Mouse (Mus musculus) heart, adult 2 months (tissue): ENCODE measurements around the gene Asic1. TPM values are rescaled to one million over a fixed set of nuclear protein-coding genes. Genes with fewer than 3 reads are reported as not detected.

Experiments used
- DNase-seq, 2 experiments: peaks; one replicate each; pipeline ENCODE4 v3.0.0; 2021
- H3K27ac ChIP-seq: fragments of 200-600 bp; 2 replicates; pipeline ENCODE4 v1.8.1; 2022
- H3K27me3 ChIP-seq: fragments of 200-500 bp; 2 replicates; pipeline ENCODE4 v1.6.1; 2012; ENCODE audit warnings: mild to moderate bottlenecking, low read length, inconsistent platforms, mixed read lengths; ENCODE audit not compliant: control insufficient read depth, insufficient read depth
- H3K36me3 ChIP-seq: fragments of 200-500 bp; 2 replicates; pipeline ENCODE4 v1.6.1; 2012; ENCODE audit warnings: low read length, inconsistent platforms; ENCODE audit not compliant: control insufficient read depth, insufficient read depth
- H3K4me1 ChIP-seq: fragments of 200-500 bp; 2 replicates; pipeline ENCODE4 v1.6.1; 2011; ENCODE audit warnings: low read length; ENCODE audit not compliant: control insufficient read depth, insufficient read depth
- H3K4me3 ChIP-seq: fragments of 200-600 bp; 2 replicates; pipeline ENCODE4 v1.8.1; 2022
- H3K79me2 ChIP-seq: fragments of 200-500 bp; replicated peaks from 2 replicates; pipeline ENCODE4 v1.6.1; 2012; ENCODE audit warnings: mild to moderate bottlenecking, inconsistent platforms, low read length, moderate library complexity, mixed read lengths; ENCODE audit not compliant: control insufficient read depth, insufficient read depth
- H3K9ac ChIP-seq: fragments of 200-500 bp; 2 replicates; pipeline ENCODE4 v1.6.1; 2012; ENCODE audit warnings: low read depth, mild to moderate bottlenecking, control low read depth, inconsistent platforms, low read length, mixed read lengths
- CTCF ChIP-seq: fragments of 200-600 bp; IDR thresholded peaks from 2 replicates; pipeline ENCODE4 v1.8.1; 2022; ENCODE audit warnings: antibody characterized with exemption, mild to moderate bottlenecking, moderate library complexity
- EP300 ChIP-seq: fragments of 200-500 bp; IDR thresholded peaks from 2 replicates; pipeline ENCODE4 v1.6.1; 2011; ENCODE audit warnings: low read depth, low read length, control low read depth; ENCODE audit not compliant: insufficient read depth
- POLR2A ChIP-seq: fragments of 200-500 bp; IDR thresholded peaks from 2 replicates; pipeline ENCODE4 v1.6.1; 2011; ENCODE audit warnings: mild to moderate bottlenecking, low read depth, low read length, control low read depth; ENCODE audit not compliant: insufficient read depth
- WGBS: fragments of 180-500 bp; shearing (Covaris S2); methylation state at CpG from one replicate; pipeline ENCODE4 v1.1.7; 2018; 5-methylcytosine and 5-hydroxymethylcytosine counted together
- intact Hi-C: fragments of 180-260 bp; cut with DNase I; formaldehyde crosslinking; loops from one replicate; pipeline ENCODE4 v1.15.1; 2025
- polyA plus RNA-seq: library from polyadenylated mRNA; depleted of rRNA; stranded (reverse); fragments of >200 nt; gene quantifications from 2 replicates; pipeline ENCODE4 v1.2.3, GENCODE M21; 2012; rRNA removed
- total RNA-seq, 2 experiments: library from RNA; stranded (reverse); gene quantifications; 2 replicates each; pipeline ENCODE4 v1.2.3; 2021

The Asic1 gene
- total and polyA plus RNA-seq, 3 experiments: 0.42 to 1.3 (median 0.50) TPM

DNA sequence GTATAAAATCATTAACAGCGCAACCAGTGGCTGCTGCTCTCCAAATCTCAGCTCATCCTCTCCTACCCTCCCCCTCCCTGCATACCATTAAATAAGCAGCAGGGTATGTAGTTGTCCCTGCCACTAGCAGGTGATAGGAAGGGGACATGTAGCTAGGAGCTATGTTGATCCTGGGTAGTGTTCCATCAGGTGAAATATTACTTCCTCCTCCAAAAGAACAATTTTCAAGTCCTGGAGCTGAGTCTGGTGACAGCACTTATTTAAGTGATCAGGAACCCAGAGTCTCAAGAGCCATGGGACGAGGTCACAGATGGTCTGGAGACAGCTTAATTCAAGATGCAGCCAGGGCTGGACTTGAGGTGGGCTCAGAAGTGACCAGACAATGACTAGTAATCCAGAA lies 65.5 kb downstream of the Asic1 start:
- Histone ChIP-seq H3K9ac (no peak overlapping the region), H3K27ac (no peak overlapping the region), H3K27me3 (no peaks in the 10 kb centered on the region), H3K79me2 (no peaks in the 10 kb centered on the region), H3K4me1 (no peaks in the 10 kb centered on the region), H3K4me3 (no peak overlapping the region), H3K36me3 (no peaks in the 10 kb centered on the region)
- TF ChIP-seq EP300 (no peak), CTCF (no peak), POLR2A (no peak)
- 94% methylated on average over 2 of the region's 2 CpGs for WGBS
- intact Hi-C loops: no loop called here
- DNase-seq: peak; percentile 100

DNA sequence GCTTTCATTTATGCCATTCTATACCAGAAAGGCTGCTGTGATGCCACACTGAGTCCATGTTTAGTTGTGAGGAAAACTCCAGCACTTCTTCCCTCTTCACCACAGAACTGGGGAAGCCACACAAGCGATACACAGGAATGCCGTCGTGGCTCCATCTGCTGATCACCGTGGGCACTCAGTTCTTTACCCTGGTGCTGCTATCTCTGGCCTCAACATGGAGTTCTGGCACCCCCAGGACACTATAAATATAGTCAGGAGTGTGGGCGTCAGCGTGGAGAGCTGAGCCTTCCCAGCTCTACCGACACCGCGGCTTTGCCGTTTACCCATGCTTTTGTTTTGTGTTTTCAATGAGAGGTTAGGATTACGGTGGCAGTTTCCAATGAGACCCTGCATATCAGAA lies 66.5 kb downstream of the Asic1 start:
- no peak overlapping the region for H3K27ac ChIP-seq
- H3K4me3 ChIP-seq: no peak overlapping the region
- 73% methylated on average over 11 of the region's 11 CpGs for whole genome bisulfite sequencing
- H3K9ac ChIP-seq: no peak overlapping the region
- no peak for TF ChIP-seq EP300
- TF ChIP-seq CTCF: no peak
- no peak for TF ChIP-seq POLR2A
- no peaks in the 10 kb centered on the region for H3K36me3 ChIP-seq
- DNase-seq: no peak
- H3K4me1 ChIP-seq: no peaks in the 10 kb centered on the region
- H3K79me2 ChIP-seq: no peaks in the 10 kb centered on the region
- no peaks in the 10 kb centered on the region for H3K27me3 ChIP-seq
- intact Hi-C loops: no loop called here

DNA sequence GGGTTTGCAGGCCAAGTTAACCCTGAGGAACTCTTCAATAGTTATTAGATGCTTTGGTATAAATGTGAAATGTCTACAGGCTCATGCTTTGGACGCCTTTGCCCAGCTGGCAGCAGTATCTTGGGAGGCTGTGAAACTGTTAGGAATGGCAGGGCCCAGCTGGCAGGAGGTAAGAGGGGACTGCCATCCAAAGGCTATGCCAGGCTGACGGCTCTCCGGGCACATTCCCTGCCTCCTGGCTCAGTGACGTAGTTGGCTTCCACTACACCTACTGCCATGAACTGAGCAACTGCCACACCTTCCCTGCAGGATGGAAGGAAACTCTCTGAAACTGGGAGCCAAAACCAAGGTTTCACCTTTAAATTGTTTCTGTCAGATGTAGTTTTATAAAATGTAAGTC lies 70.1 kb downstream of the Asic1 start:
- H3K9ac ChIP-seq: no peak overlapping the region
- DNase-seq: peak in 1 of 2 experiments; percentile 38
- TF ChIP-seq CTCF (no peak), POLR2A (no peak), EP300 (no peak)
- no peaks in the 10 kb centered on the region for H3K27me3 ChIP-seq
- no peaks in the 10 kb centered on the region for H3K79me2 ChIP-seq
- intact Hi-C loops: no loop called here
- H3K27ac ChIP-seq: no peak overlapping the region
- H3K4me3 ChIP-seq: no peak overlapping the region
- H3K36me3 ChIP-seq: no peaks in the 10 kb centered on the region
- 74% methylated on average over 4 of the region's 4 CpGs for WGBS
- H3K4me1 ChIP-seq: no peaks in the 10 kb centered on the region

Other genes starting within 250 kb of the Asic1 start
- 1 to 10 TPM; 4.2 to 5.2 TPM for gene Nckap5l, start 212.6 kb upstream of the Asic1 start, total RNA-seq
- gene Nckap5l, start 212.6 kb upstream of the Asic1 start, polyA plus RNA-seq: 3.5 and 4.5 TPM in 2 replicates
- 1 to 10 TPM; 2.5 to 3.1 TPM for gene Bcdin3d, start 195.6 kb upstream of the Asic1 start, total RNA-seq
- 4.2 and 4.3 TPM in 2 replicates for gene Bcdin3d, start 195.6 kb upstream of the Asic1 start, polyA plus RNA-seq
- under 1 TPM; 0.07 to 0.39 TPM for gene Faim2, start 142.2 kb upstream of the Asic1 start, total RNA-seq
- 0.26 and 0.53 TPM in 2 replicates for gene Faim2, start 142.2 kb upstream of the Asic1 start, polyA plus RNA-seq
- under 1 TPM in 1 of 2 experiments, not detected in 1; 0.34 TPM for gene Aqp2, start 91.3 kb upstream of the Asic1 start, total RNA-seq
- gene Aqp2, start 91.3 kb upstream of the Asic1 start, polyA plus RNA-seq: 0.23 and 0.26 TPM in 2 replicates
- under 1 TPM in 1 of 2 experiments, not detected in 1; 0.42 TPM for gene Aqp5, start 79.6 kb upstream of the Asic1 start, total RNA-seq
- gene Aqp5, start 79.6 kb upstream of the Asic1 start, polyA plus RNA-seq: 0.91 and 7.2 TPM in 2 replicates
- gene Aqp6, start 69.0 kb upstream of the Asic1 start, total RNA-seq: under 1 TPM; 0.18 to 0.27 TPM
- gene Aqp6, start 69.0 kb upstream of the Asic1 start, polyA plus RNA-seq: 0.08 and 0.18 TPM in 2 replicates
- gene Racgap1, start 18.7 kb upstream of the Asic1 start, total RNA-seq: 1 to 10 TPM; 1.5 to 1.9 TPM
- gene Racgap1, start 18.7 kb upstream of the Asic1 start, polyA plus RNA-seq: 1.6 and 2.0 TPM in 2 replicates
- gene Smarcd1, start 31.8 kb downstream of the Asic1 start, total RNA-seq: 10 to 100 TPM; 20.1 to 20.6 TPM
- gene Smarcd1, start 31.8 kb downstream of the Asic1 start, polyA plus RNA-seq: 39.0 and 58.0 TPM in 2 replicates
- 1 to 10 TPM; 3.7 to 4.1 TPM for gene Gm17349, start 35.1 kb downstream of the Asic1 start, total RNA-seq
- not detected in 2 replicates for gene Gm17349, start 35.1 kb downstream of the Asic1 start, polyA plus RNA-seq
- 10 to 100 TPM; 51.4 to 64.6 TPM for gene Gpd1, start 47.1 kb downstream of the Asic1 start, total RNA-seq
- gene Gpd1, start 47.1 kb downstream of the Asic1 start, polyA plus RNA-seq: 125 and 177 TPM in 2 replicates
- gene Cox14, start 55.2 kb downstream of the Asic1 start, total RNA-seq: 100 to 1,000 TPM; 215 to 236 TPM
- gene Cox14, start 55.2 kb downstream of the Asic1 start, polyA plus RNA-seq: 326 and 358 TPM in 2 replicates
- 10 to 100 TPM; 17.4 to 17.9 TPM for gene Cers5, start 102.5 kb downstream of the Asic1 start, total RNA-seq
- 21.6 and 27.9 TPM in 2 replicates for gene Cers5, start 102.5 kb downstream of the Asic1 start, polyA plus RNA-seq
- 10 to 100 TPM; 15.7 to 16.7 TPM for gene Lima1, start 205.1 kb downstream of the Asic1 start, total RNA-seq
- gene Lima1, start 205.1 kb downstream of the Asic1 start, polyA plus RNA-seq: 8.8 and 13.4 TPM in 2 replicates